Mouse (Mus musculus): ENCODE measurements around the gene Hnrnpab. TPM values are rescaled to one million over a fixed set of nuclear protein-coding genes. Genes with fewer than 3 reads are reported as not detected.
"Not testable (repeated sequence)": the region's sequence is repeated elsewhere in the genome, so short reads cannot be mapped to it uniquely, and the experiment has no call there.

Gene Hnrnpab
- polyA plus RNA-seq, 1 experiment, result 597 TPM

DNA sequence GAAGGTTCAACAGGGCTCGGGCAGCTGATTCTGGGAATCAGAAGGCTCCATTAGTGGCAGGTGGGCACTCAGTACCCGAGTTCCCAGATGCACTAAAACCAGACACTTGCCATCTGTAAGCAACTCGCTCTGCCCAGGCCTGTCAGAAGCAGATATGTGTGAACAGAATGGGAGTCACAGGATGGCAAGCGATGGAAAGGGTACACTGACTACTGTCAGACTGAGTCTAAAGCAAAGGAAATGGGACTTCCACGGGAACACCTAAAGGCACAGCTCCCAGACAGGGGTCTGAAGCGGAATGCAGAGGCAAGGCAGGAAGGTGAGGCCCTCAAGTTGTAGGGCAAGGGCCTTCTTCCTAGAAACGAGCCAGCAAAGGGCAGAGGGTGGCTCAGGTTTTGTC lies 39.6 kb upstream of the Hnrnpab start:
- TF ChIP-seq POLR2A (IDR thresholded peaks at IDR 0.05; ENCODE audit: borderline replicate concordance, extremely low read depth, insufficient read depth, insufficient read length, poor library complexity, severe bottlenecking) (no peak), CTCF (IDR thresholded peaks at IDR 0.05; ENCODE audit: borderline replicate concordance, extremely low read depth, insufficient read depth, insufficient read length) (no peak)
- no peak for DNase-seq (ENCODE audit: low read depth)

DNA sequence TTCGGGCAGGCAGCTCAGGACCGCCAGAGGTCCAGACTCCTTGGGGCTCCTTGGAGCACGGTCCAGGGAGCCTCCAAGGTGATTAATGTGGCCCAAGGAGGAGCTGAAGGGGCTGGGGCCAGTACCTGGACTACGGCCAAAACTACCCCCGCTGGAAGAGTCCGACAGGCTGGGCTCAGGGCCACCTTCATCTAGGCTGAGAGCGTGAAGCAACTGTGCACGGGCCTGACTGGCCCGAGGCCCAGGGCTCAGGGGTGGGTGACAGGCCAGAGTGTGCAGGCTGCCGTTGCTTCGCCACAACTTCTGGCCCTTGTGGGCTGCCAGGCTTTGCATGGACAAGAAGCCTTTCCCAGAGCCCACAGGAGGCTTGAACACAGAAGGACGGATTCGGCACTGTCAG lies 38.6 kb upstream of the Hnrnpab start:
- TF ChIP-seq POLR2A (IDR thresholded peaks at IDR 0.05; ENCODE audit: borderline replicate concordance, extremely low read depth, insufficient read depth, insufficient read length, poor library complexity, severe bottlenecking) (no peak), CTCF (IDR thresholded peaks at IDR 0.05; ENCODE audit: borderline replicate concordance, extremely low read depth, insufficient read depth, insufficient read length) (no peak)
- no peak for DNase-seq (ENCODE audit: low read depth)

DNA sequence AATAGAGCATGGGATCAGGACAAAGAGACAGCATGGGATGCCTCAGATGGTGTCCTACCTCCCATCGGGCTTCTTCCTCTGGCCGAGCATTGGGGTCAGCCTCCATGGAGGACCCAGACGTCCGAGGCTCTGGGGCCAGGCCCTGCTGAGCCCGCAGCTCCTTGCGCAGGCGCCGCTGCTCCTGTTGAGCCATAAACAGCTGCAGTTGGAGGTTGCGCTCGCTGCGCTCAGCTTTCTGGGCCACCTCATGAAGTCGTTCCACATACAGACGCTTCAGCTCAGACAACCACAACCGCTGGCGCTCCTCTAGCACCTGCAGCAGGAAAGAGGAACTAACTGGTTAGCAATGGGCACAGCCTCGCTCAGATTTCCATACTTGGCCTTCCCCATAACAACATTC lies 37.6 kb upstream of the Hnrnpab start:
- TF ChIP-seq CTCF (IDR thresholded peaks at IDR 0.05; ENCODE audit: borderline replicate concordance, extremely low read depth, insufficient read depth, insufficient read length) (no peak), POLR2A (IDR thresholded peaks at IDR 0.05; ENCODE audit: borderline replicate concordance, extremely low read depth, insufficient read depth, insufficient read length, poor library complexity, severe bottlenecking) (no peak)
- DNase-seq (ENCODE audit: low read depth), result no peak

DNA sequence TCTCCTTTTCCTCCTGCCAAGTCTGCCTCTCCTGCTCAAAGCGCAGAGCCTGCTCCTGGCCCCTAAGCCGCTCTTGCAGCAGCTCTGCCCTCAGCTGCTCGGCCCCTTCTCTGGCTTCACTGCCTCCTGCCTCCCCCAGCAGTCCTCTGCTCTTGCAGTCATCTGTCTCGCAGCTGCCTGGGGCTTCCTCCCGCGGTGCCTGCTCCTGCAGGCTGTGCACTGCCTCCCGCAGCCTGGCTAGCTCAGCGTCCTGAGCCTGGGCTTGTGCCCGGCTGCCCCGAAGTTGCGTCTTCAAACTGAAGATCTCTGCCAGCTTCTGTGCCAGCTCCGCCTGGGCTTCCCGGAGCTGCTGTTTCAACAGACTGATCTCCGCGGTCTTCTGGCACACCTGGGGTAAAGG lies 37.1 kb upstream of the Hnrnpab start:
- no peak for TF ChIP-seq CTCF (IDR thresholded peaks at IDR 0.05; ENCODE audit: borderline replicate concordance, extremely low read depth, insufficient read depth, insufficient read length)
- TF ChIP-seq POLR2A (IDR thresholded peaks at IDR 0.05; ENCODE audit: borderline replicate concordance, extremely low read depth, insufficient read depth, insufficient read length, poor library complexity, severe bottlenecking), result no peak
- DNase-seq (ENCODE audit: low read depth), result no peak

DNA sequence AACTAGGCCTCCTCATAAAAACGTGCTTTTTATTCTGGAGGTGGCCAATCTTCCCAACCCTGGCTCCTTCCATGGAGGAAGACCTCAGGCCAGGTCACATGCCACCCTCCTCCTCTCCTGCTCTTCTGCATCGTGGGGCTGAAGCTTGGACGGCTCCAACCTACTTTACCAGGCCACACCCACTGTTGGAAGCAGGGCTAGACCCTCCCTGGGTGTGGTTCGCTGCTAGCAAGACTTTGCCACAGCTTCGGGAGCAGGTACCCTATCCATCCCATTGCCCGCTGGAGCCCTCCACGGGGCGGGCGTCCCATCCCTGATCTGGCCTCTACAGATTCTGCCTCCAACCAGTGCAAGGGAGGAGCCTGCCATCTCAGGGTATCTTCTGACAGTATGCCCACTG lies 36.6 kb upstream of the Hnrnpab start:
- TF ChIP-seq CTCF (IDR thresholded peaks at IDR 0.05; ENCODE audit: borderline replicate concordance, extremely low read depth, insufficient read depth, insufficient read length), result no peak
- TF ChIP-seq POLR2A (IDR thresholded peaks at IDR 0.05; ENCODE audit: borderline replicate concordance, extremely low read depth, insufficient read depth, insufficient read length, poor library complexity, severe bottlenecking), result no peak
- no peak for DNase-seq (ENCODE audit: low read depth)

GRCm38 (mm10) chr11:51640748-51641147 lies 34.1 kb upstream of the Hnrnpab start:
- no peak for DNase-seq (ENCODE audit: low read depth)
- TF ChIP-seq POLR2A (IDR thresholded peaks at IDR 0.05; ENCODE audit: borderline replicate concordance, extremely low read depth, insufficient read depth, insufficient read length, poor library complexity, severe bottlenecking), result no peak
- no peak for TF ChIP-seq CTCF (IDR thresholded peaks at IDR 0.05; ENCODE audit: borderline replicate concordance, extremely low read depth, insufficient read depth, insufficient read length)

DNA sequence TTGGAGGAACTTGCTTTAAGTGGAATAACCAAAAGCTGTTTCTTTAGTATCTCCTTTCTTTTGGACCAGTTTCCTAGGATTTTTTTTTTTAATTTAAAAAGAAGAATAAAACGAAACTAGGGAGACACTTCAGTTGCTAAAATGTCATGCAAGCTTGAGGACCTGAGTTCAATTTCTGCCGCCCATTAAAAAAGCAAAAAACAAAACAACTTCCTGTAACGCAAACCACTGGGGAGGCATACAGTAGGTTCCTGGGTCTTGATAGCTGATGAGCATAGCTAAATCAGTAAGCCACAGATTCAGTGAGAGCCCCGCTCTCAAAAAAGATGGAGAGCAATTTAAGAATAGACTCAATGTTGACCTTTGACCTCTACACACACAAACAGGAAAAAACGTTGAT lies 31.9 kb upstream of the Hnrnpab start:
- TF ChIP-seq POLR2A (IDR thresholded peaks at IDR 0.05; ENCODE audit: borderline replicate concordance, extremely low read depth, insufficient read depth, insufficient read length, poor library complexity, severe bottlenecking) (no peak), CTCF (IDR thresholded peaks at IDR 0.05; ENCODE audit: borderline replicate concordance, extremely low read depth, insufficient read depth, insufficient read length) (no peak)
- no peak for DNase-seq (ENCODE audit: low read depth)

- no peak for TF ChIP-seq POLR2A (IDR thresholded peaks at IDR 0.05; ENCODE audit: borderline replicate concordance, extremely low read depth, insufficient read depth, insufficient read length, poor library complexity, severe bottlenecking)
- no peak for TF ChIP-seq CTCF (IDR thresholded peaks at IDR 0.05; ENCODE audit: borderline replicate concordance, extremely low read depth, insufficient read depth, insufficient read length)
- DNase-seq (ENCODE audit: low read depth), result peak; percentile 26
Measured at GRCm38 (mm10) chr11:51637971-51638414, 31.3 kb upstream of the Hnrnpab start.

DNA sequence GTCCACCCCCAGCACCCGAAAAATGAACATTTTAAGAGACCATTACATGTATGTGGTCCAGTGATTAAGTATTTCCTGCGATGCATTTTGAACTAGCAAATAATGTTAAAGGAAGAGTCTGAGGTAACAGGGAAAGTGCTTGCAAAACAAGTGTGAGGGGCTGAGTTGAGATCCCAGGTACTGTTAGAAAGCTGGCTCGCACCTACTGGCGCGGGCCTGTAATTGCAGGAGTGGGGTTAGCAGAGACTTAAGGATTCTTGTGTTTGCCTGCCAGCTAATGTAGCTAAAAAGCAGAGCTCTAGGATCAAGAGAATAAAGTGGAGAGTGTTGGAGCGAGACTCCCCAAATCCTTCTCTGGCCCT lies 29.7 kb upstream of the Hnrnpab start:
- peak; percentile 88 for DNase-seq (ENCODE audit: low read depth)
- TF ChIP-seq POLR2A (IDR thresholded peaks at IDR 0.05; ENCODE audit: borderline replicate concordance, extremely low read depth, insufficient read depth, insufficient read length, poor library complexity, severe bottlenecking), result no peak
- peak; percentile 68 for TF ChIP-seq CTCF (IDR thresholded peaks at IDR 0.05; ENCODE audit: borderline replicate concordance, extremely low read depth, insufficient read depth, insufficient read length)

- peak; percentile 37; the same call in 1 of the 2 replicates for TF ChIP-seq POLR2A (IDR thresholded peaks at IDR 0.05; ENCODE audit: borderline replicate concordance, extremely low read depth, insufficient read depth, insufficient read length, poor library complexity, severe bottlenecking)
- no peak for TF ChIP-seq CTCF (IDR thresholded peaks at IDR 0.05; ENCODE audit: borderline replicate concordance, extremely low read depth, insufficient read depth, insufficient read length)
- peak; percentile 96 for DNase-seq (ENCODE audit: low read depth)
Measured at GRCm38 (mm10) chr11:51635525-51636322, 29.1 kb upstream of the Hnrnpab start, which contains the start of gene Rmnd5b. Gene Rmnd5b (minus strand): TSS chr11:51635896.

DNA sequence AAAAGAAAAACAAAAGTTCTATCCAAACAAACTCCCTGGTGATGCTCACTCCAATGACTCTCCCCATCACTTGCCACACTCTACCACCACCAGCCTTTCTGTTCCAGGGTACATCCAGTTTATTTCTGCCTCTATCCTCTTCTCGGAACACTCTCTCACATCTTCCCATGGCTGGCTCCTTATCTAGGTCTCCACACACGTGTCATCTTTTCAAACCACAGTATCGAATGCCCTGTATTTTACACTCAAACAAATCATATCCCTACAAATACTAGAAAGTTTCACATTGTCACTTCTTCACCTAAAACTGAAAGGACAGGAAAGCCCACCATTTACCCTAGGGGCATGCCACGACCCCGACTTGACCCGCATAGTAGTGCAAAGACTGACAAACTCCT lies 28.5 kb upstream of the Hnrnpab start:
- TF ChIP-seq POLR2A (IDR thresholded peaks at IDR 0.05; ENCODE audit: borderline replicate concordance, extremely low read depth, insufficient read depth, insufficient read length, poor library complexity, severe bottlenecking) (no peak), CTCF (IDR thresholded peaks at IDR 0.05; ENCODE audit: borderline replicate concordance, extremely low read depth, insufficient read depth, insufficient read length) (no peak)
- DNase-seq (ENCODE audit: low read depth), result no peak

- TF ChIP-seq POLR2A (IDR thresholded peaks at IDR 0.05; ENCODE audit: borderline replicate concordance, extremely low read depth, insufficient read depth, insufficient read length, poor library complexity, severe bottlenecking), result no peak
- no peak for TF ChIP-seq CTCF (IDR thresholded peaks at IDR 0.05; ENCODE audit: borderline replicate concordance, extremely low read depth, insufficient read depth, insufficient read length)
- DNase-seq (ENCODE audit: low read depth), result no peak
Measured at GRCm38 (mm10) chr11:51633721-51634120, 27.1 kb upstream of the Hnrnpab start.

DNA sequence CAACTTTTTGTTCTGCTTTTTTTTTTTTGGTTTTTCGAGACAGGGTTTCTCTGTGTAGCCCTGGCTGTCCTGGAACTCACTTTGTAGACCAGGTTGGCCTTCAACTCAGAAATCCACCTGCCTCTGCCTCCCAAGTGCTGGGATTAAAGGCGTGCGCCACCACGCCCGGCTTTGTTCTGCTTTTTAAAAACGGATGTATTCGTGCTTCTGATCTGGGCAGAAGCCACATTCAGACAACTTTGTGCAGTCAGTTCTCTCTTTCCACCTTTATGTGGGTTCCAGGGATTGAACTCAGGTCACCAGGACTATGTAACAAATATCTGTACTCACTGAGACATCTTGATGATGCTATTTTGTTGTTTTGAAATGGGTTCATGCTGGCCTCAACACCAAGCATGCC lies 26.6 kb upstream of the Hnrnpab start:
- DNase-seq (ENCODE audit: low read depth), result not testable (repeated sequence)
